Mouse (Mus musculus): ENCODE measurements around the gene Rad9a.

DNA sequence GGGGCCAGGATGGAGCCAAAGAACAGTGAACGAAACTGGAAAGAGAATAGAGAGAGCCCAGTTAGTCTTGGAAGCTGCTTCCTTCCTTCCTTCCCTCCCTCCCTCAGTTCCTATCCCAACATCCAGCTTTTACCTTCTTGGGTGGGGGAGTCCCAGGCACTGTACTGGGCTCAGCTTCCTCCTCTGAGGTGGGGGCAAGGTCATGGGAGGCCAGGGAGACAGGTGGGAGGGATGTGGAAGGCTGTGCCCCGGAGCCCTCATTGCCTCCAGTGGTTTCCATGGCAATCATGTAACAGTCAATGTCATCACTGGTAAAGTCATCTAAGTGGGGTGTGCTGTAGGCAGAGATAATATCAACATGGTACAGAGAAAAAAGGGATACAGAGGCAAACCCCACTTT is 5.4 kb downstream of the Rad9a start:
- TF ChIP-seq MYOG (IDR thresholded peaks at IDR 0.05; ENCODE audit: control insufficient read depth in 1 of 3, insufficient read depth in 1 of 3, insufficient read length in 2 of 3, low read depth in 2 of 3) (no peak), POLR2A (IDR thresholded peaks at IDR 0.05; ENCODE audit: insufficient read length, low read depth) (no peak), E2F4 (IDR thresholded peaks at IDR 0.05; ENCODE audit: insufficient read depth) (no peak), REST (IDR thresholded peaks at IDR 0.05; ENCODE audit: insufficient read depth, insufficient read length) (no peak), POLR2AphosphoS2 (IDR thresholded peaks at IDR 0.05; ENCODE audit: insufficient read length, low read depth) (no peak), CEBPB (IDR thresholded peaks at IDR 0.05; ENCODE audit: insufficient read depth, poor library complexity, severe bottlenecking) (no peak), USF1 (IDR thresholded peaks at IDR 0.05; ENCODE audit: low read depth) (no peak)
